Mouse (Mus musculus) liver, adult 2 months (tissue): ENCODE results near the gene Oxtr.

Experiments used
- CTCF ChIP-seq: fragments of 200-500 bp; IDR thresholded peaks from 2 replicates; pipeline ENCODE4 v1.5.1; 2011; ENCODE audit warnings: low read depth, low read length, control low read depth
- POLR2A ChIP-seq: fragments of 200-500 bp; IDR thresholded peaks from 2 replicates; pipeline ENCODE4 v1.6.1; 2011; ENCODE audit warnings: low read length, control low read depth; ENCODE audit not compliant: insufficient read depth; ENCODE audit errors: extremely low read depth

GRCm38 (mm10) chr6:112496291-112497060, 6.7 kb upstream of the Oxtr start:
- TF ChIP-seq CTCF (no peak), POLR2A (no peak)
